Mouse (Mus musculus) myocyte (in vitro differentiated cells): ENCODE data around the gene Dnajc19. TPM values are rescaled to one million over a fixed set of nuclear protein-coding genes. Genes with fewer than 3 reads are reported as not detected.

Experiments used
- H3K27me3 ChIP-seq: one replicate; pipeline ENCODE4 v1.6.1; 2011; ENCODE audit not compliant: control insufficient read depth, insufficient read depth, insufficient read length
- H3K36me3 ChIP-seq: one replicate; pipeline ENCODE4 v1.6.1; 2011; ENCODE audit not compliant: control insufficient read depth, insufficient read depth
- H3K4me2 ChIP-seq: one replicate; pipeline ENCODE4 v1.6.1; 2011; ENCODE audit warnings: low read depth, control low read depth
- H3K4me3 ChIP-seq: one replicate; pipeline ENCODE4 v1.5.1; 2011; ENCODE audit warnings: mild to moderate bottlenecking, control low read depth, moderate library complexity
- H3K79me2 ChIP-seq: one replicate; pipeline ENCODE4 v1.6.1; 2011; ENCODE audit not compliant: control insufficient read depth, insufficient read depth
- H3ac ChIP-seq: one replicate; pipeline ENCODE4 v1.6.1; 2011; ENCODE audit not compliant: control insufficient read depth, insufficient read length
- CEBPB ChIP-seq: IDR thresholded peaks from 2 replicates; pipeline ENCODE4 v1.6.1; 2011; ENCODE audit warnings: mild to moderate bottlenecking, moderate library complexity; ENCODE audit not compliant: poor library complexity, insufficient read depth, severe bottlenecking
- E2F4 ChIP-seq: IDR thresholded peaks from one replicate; pipeline ENCODE4 v1.6.1; 2011; ENCODE audit warnings: mild to moderate bottlenecking, control low read depth, moderate library complexity; ENCODE audit not compliant: insufficient read depth
- MAX ChIP-seq: IDR thresholded peaks from one replicate; pipeline ENCODE4 v1.6.1; 2011; ENCODE audit warnings: low read depth, mild to moderate bottlenecking, control low read depth
- MYOD1 ChIP-seq, 3 experiments: IDR thresholded peaks; one replicate each; pipeline ENCODE4 v1.6.1; 2011; ENCODE audit warnings: control low read depth in 2 of 3, low read depth in 2 of 3, mild to moderate bottlenecking in 2 of 3, moderate library complexity in 1 of 3; ENCODE audit not compliant: insufficient read length in 2 of 3, control insufficient read depth in 1 of 3
- MYOG ChIP-seq, 3 experiments: IDR thresholded peaks; one replicate each; pipeline ENCODE4 v1.6.1; 2011; ENCODE audit warnings: control low read depth in 2 of 3, low read depth in 2 of 3, mild to moderate bottlenecking in 2 of 3; ENCODE audit not compliant: insufficient read length in 2 of 3, control insufficient read depth in 1 of 3, insufficient read depth in 1 of 3
- POLR2A ChIP-seq: IDR thresholded peaks from one replicate; pipeline ENCODE4 v1.6.1; 2011; ENCODE audit warnings: low read depth, mild to moderate bottlenecking, control low read depth, moderate library complexity; ENCODE audit not compliant: insufficient read length
- POLR2AphosphoS2 ChIP-seq: IDR thresholded peaks from one replicate; pipeline ENCODE4 v1.6.1; 2011; ENCODE audit warnings: low read depth, control low read depth; ENCODE audit not compliant: insufficient read length
- REST ChIP-seq: IDR thresholded peaks from one replicate; pipeline ENCODE4 v1.6.1; 2011; ENCODE audit warnings: mild to moderate bottlenecking, control low read depth, moderate library complexity; ENCODE audit not compliant: insufficient read depth, insufficient read length
- SRF ChIP-seq: IDR thresholded peaks from one replicate; pipeline ENCODE4 v1.6.1; 2011; ENCODE audit warnings: low read depth; ENCODE audit not compliant: control insufficient read depth, insufficient read length
- TCF12 ChIP-seq: IDR thresholded peaks from one replicate; pipeline ENCODE4 v1.6.1; 2011; ENCODE audit warnings: mild to moderate bottlenecking, control low read depth; ENCODE audit not compliant: poor library complexity, insufficient read depth, severe bottlenecking
- TCF3 ChIP-seq: IDR thresholded peaks from one replicate; pipeline ENCODE4 v1.6.1; 2011; ENCODE audit warnings: low read depth, control low read depth; ENCODE audit not compliant: insufficient read length
- USF1 ChIP-seq: IDR thresholded peaks from one replicate; pipeline ENCODE4 v1.6.1; 2011; ENCODE audit warnings: low read depth, mild to moderate bottlenecking, control low read depth, moderate library complexity
- polyA plus RNA-seq: library from polyadenylated mRNA; unstranded; fragments of >200 nt; fragmentation: generic; extraction: Trizol; gene quantifications from one replicate; pipeline ENCODE4 v1.2.1, GENCODE M21; 2012; ENCODE audit warnings: missing spikeins

Dnajc19 gene
- polyA plus RNA-seq, 1 experiment, result 47.7 TPM

DNA sequence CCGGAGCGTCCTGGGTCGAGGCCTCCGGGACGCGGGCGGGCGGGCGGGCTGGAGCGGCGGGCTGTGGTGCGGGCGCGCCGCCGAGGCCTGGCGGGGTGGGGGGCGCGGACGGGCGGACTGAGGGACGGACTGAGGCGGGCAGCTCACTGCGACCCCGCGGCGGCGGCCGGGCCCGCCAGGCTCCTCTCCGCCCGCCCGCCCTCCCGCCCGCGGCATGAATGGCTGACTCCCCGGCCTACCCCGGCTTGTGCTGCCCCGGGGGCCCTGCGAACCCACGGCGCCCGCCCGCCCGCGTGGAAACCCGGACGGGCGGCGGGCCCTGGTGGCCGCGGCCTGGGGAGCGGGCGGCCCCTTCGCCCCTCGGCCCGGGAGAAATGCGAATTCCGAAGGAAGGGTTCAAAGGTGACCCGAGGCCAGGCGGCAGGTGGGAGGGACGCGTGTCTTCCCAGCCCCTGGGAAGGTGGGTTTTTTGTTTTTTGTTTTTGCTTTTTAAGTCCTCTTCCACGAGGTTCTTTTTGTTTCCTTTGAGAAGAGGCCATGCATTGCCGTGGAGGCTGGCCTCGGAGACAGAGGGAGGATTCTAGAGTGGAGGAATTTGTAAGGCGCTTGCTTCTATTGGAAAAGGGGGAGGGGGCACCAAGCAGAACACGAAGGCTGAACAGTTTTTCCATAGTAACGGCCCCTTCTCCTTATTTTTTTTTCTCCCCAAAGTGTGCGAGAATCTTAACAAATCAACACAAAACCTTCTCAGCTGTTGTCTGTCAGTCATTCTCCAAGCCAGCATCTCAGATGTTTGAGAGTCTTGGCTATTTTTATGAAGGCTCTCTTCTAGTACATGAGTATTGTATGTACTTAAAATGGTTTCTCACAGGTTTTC, 60.5 kb downstream of the Dnajc19 start:
- Histone ChIP-seq H3K36me3 (no peaks in the 10 kb centered on the region), H3K4me2 (peak overlapping the region; percentile 78), H3ac (peak overlapping the region; percentile 100), H3K79me2 (peaks cover 51% of the 10 kb centered on the region), H3K4me3 (peak overlapping the region; percentile 49), H3K27me3 (no peaks in the 10 kb centered on the region)
- TF ChIP-seq MYOG (IDR thresholded peaks at IDR 0.05; ENCODE audit: control insufficient read depth in 1 of 3, insufficient read depth in 1 of 3, insufficient read length in 2 of 3, low read depth in 2 of 3) (peak in 1 of 3 experiments; percentile 30), MYOD1 (IDR thresholded peaks at IDR 0.05; ENCODE audit: control insufficient read depth in 1 of 3, insufficient read length in 2 of 3, low read depth in 2 of 3) (peak; percentile 71 to 94 (median 73)), E2F4 (no peak)

DNA sequence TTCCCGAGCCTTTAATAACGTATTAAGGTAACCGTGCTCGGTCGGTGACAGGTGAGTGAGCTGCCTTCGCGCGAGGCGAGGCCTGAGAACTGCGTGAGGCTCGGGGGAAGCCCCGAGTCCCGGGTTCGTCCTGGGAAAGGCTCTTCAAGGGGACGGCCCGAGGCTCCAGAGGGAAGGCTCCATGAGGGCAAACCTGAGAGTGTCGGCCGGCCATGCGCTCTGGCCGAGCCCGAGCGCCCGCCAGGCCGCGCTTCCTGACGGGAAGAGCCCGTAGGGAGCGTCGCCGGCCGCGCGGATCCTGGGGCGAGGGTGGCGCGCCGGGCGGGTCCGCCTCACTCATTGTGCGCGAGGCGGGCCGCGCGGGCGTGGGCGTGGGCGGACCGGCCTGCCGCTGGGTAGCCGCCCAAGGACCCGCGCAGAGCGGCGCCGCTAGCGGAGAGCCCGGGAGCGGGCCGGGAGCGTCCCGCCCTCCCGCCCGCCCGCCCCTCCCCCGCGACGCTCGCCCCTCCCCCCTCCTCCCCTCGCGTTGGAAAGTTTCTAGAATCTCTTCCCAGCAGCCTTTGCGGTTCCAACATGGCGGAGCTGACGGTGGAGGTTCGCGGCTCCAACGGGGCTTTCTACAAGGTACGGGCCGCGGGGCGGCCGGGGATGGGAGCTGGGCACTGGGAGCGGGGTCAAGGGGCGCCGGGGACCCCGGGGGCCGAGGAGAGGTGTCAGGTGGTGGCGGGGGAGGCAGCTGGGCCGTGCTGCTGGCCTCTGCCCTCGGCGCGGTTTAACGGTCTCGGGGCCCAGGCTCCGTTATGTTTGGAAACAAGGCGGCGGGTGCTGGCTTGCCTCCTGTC, 61.4 kb downstream of the Dnajc19 start, which contains the start of gene Fxr1:
TSS of gene Fxr1 (plus strand) at position 404 of the 842 bp plus-strand sequence.
- H3K36me3 ChIP-seq, result no peaks in the 10 kb centered on the region
- peak within 1 kb of the TSS; percentile 100 for H3ac ChIP-seq
- TF ChIP-seq POLR2A (peak; percentile 47), E2F4 (peak; percentile 10), TCF3 (no peak), CEBPB (no peak), MAX (no peak), MYOD1 (IDR thresholded peaks at IDR 0.05; ENCODE audit: control insufficient read depth in 1 of 3, insufficient read length in 2 of 3, low read depth in 2 of 3) (no peak), MYOG (IDR thresholded peaks at IDR 0.05; ENCODE audit: control insufficient read depth in 1 of 3, insufficient read depth in 1 of 3, insufficient read length in 2 of 3, low read depth in 2 of 3) (peak in 1 of 3 experiments; percentile 15), USF1 (no peak), POLR2AphosphoS2 (peak; percentile 68)
- peaks cover 42% of the 10 kb centered on the region for H3K79me2 ChIP-seq
- peak within 1 kb of the TSS; percentile 80 for H3K4me2 ChIP-seq
- peak within 1 kb of the TSS; percentile 49 for H3K4me3 ChIP-seq
- H3K27me3 ChIP-seq, result no peaks in the 10 kb centered on the region

DNA sequence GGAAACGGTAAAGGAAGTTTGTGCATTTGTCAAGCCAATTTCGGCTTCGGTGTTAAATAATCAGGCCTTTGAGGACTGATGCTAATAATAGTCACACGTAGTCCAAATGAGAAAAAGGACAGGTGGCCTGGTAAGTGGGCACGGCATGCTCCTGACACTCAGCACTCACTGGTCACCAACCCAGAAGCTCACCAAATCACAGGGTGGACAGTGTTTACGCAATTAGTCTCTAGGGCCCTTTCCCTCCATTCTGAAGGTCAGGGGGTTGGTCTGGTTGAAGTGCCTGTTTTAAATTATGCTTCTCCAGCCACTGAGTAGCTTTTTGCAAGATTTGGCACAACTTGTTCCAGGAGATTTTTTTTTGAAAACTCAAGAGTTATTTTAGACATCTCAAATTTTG, 72.9 kb downstream of the Dnajc19 start:
- TF ChIP-seq TCF3, result no peak
- TF ChIP-seq SRF, result no peak
- peak in 1 of 3 experiments; percentile 51 for TF ChIP-seq MYOD1 (IDR thresholded peaks at IDR 0.05; ENCODE audit: control insufficient read depth in 1 of 3, insufficient read length in 2 of 3, low read depth in 2 of 3)
- no peak overlapping the region for H3ac ChIP-seq
- H3K36me3 ChIP-seq, result no peaks in the 10 kb centered on the region
- H3K27me3 ChIP-seq, result no peaks in the 10 kb centered on the region
- H3K79me2 ChIP-seq, result no peaks in the 10 kb centered on the region
- H3K4me3 ChIP-seq, result no peak overlapping the region
- H3K4me2 ChIP-seq, result no peak overlapping the region

DNA sequence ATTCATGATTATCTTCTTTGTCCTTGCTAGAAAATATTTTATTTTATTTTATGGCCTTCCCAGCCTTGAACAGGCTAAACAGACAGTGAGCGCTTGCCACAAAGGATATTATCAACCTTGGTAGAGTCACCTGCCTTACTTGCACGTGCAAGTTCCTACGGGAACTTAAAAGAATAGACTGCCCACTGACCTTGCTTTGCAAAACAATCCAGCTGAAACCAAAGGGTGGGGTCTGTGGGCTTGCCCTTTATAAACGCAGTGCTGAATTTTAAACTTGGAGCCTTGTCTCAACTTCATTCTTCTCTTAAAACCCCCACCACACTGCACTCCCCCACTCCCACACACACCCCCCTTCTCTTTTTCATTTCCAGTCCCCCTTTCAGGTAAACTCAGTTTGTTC, 73.5 kb downstream of the Dnajc19 start:
- no peak for TF ChIP-seq TCF12
- TF ChIP-seq MAX, result no peak
- no peak for TF ChIP-seq MYOG (IDR thresholded peaks at IDR 0.05; ENCODE audit: control insufficient read depth in 1 of 3, insufficient read depth in 1 of 3, insufficient read length in 2 of 3, low read depth in 2 of 3)
- TF ChIP-seq POLR2AphosphoS2, result no peak
- no peak for TF ChIP-seq TCF3
- no peak for TF ChIP-seq REST
- TF ChIP-seq MYOD1 (IDR thresholded peaks at IDR 0.05; ENCODE audit: control insufficient read depth in 1 of 3, insufficient read length in 2 of 3, low read depth in 2 of 3), result no peak
- no peak for TF ChIP-seq E2F4
- TF ChIP-seq CEBPB, result no peak
- TF ChIP-seq POLR2A, result no peak
- no peak for TF ChIP-seq SRF
- TF ChIP-seq USF1, result no peak
- Histone ChIP-seq H3K79me2 (no peaks in the 10 kb centered on the region), H3K27me3 (no peaks in the 10 kb centered on the region), H3ac (no peak overlapping the region), H3K4me2 (no peak overlapping the region), H3K36me3 (no peaks in the 10 kb centered on the region), H3K4me3 (no peak overlapping the region)

DNA sequence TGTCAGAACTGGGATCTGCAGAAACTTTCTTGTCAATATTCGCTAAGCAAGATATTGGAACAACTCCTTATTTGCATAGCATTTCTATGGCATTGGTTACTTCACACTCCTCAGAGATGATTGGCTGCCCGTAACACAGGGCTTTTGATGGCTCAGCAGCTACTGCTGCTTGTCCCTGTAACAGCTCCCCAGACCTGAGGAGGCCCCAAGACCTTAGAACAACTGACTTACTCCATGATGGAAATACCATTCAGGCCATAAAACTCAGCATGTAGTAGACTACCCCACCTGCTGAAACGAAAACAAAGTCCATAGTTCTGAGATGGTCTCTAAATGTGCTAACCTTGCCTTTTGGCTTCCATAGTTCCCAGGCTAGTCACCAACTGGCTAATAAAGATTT, 74.3 kb downstream of the Dnajc19 start:
- Histone ChIP-seq H3K4me3 (no peak overlapping the region), H3K4me2 (no peak overlapping the region), H3K79me2 (no peaks in the 10 kb centered on the region), H3ac (no peak overlapping the region), H3K36me3 (no peaks in the 10 kb centered on the region), H3K27me3 (no peaks in the 10 kb centered on the region)
- no peak for TF ChIP-seq POLR2AphosphoS2
- TF ChIP-seq MYOD1 (IDR thresholded peaks at IDR 0.05; ENCODE audit: control insufficient read depth in 1 of 3, insufficient read length in 2 of 3, low read depth in 2 of 3), result no peak
- TF ChIP-seq MYOG (IDR thresholded peaks at IDR 0.05; ENCODE audit: control insufficient read depth in 1 of 3, insufficient read depth in 1 of 3, insufficient read length in 2 of 3, low read depth in 2 of 3), result no peak
- no peak for TF ChIP-seq USF1
- TF ChIP-seq TCF12, result no peak
- TF ChIP-seq TCF3, result no peak
- no peak for TF ChIP-seq POLR2A
- TF ChIP-seq MAX, result no peak
- TF ChIP-seq REST, result no peak
- TF ChIP-seq CEBPB, result no peak
- TF ChIP-seq E2F4, result no peak
- TF ChIP-seq SRF, result no peak
